ENCODE assay signal across 21 mouse cellular contexts in the genomic region with DNA sequence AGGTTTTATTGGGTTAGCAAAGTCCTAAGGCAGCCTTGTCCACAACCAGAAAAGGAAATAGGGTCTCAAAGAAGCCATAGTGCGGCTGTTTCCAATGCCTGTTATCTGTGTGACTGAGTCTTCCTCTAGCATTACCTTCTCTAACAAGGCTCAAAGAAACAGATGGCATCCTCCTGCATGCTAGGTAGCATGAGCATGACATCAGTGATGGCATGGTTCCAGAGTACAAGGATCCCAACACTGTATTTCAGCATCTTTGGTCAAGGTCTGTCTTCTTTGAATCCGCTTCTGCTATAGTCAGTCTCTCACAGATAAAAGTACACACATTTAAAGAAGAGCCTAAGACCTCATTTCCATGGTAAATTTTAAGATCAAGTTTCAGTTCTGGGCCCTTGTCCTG. TPM values are rescaled to one million over a fixed set of nuclear protein-coding genes. Genes with fewer than 3 reads are reported as not detected.
DNase-seq lines count a peak whose midpoint lies in the region; TF ChIP-seq lines count a peak whose summit lies in the region.
"Had no signal": no experiment of that assay in that cellular context is flagged by ENCODE, and none has a peak within 500 bp of the region (broad histone marks: within the 10 kb centered on the region; RNA-seq: fewer than 3 reads in every experiment).

No protein-coding gene starts in this region.

- TF ChIP-seq CTCF in brain, embryonic 14.5 days (IDR thresholded peaks at IDR 0.05; ENCODE audit: borderline replicate concordance, extremely low read depth, insufficient read depth, insufficient read length) = no peak

- intact Hi-C loops in left cerebral cortex, postnatal 36 days (cut with DNase I) = no loop called here

- no peak for TF ChIP-seq POLR2A in brain, embryonic 14.5 days (IDR thresholded peaks at IDR 0.05; ENCODE audit: borderline replicate concordance, extremely low read depth, insufficient read depth, insufficient read length, poor library complexity, severe bottlenecking)

- DNase-seq in kidney, adult 9 months = peak; percentile 28
- DNase-seq in kidney, postnatal 10 days = no peak
- DNase-seq in brain, adult 2 months (ENCODE audit: low read depth, low spot score) = peak; percentile 95
- peak; percentile 14 for DNase-seq in brain, embryonic 14.5 days (ENCODE audit: low read depth)
- peak; percentile 90 for DNase-seq in cerebellum, adult 9-11 months
- DNase-seq in gastrocnemius, postnatal 10 days = no peak
- no peak for DNase-seq in left cerebral cortex, postnatal 36 days (ENCODE audit: low spot score in 2 of 2)
- DNase-seq: gastrocnemius, postnatal 14 days; heart, adult 2 months; heart, postnatal 4 days; left cerebral cortex, postnatal 4 days; liver, embryonic 13.5 days; lung, postnatal 4 days had no signal

RNA-seq across cellular contexts. Expression of gene Cd8a, which starts 17.3 kb away (rescaled TPM):
- polyA plus RNA-seq in brain, embryonic 14.5 days (2012; rRNA removed) = not detected in 2 replicates
- under 1 TPM; 0.14 to 0.20 TPM for total RNA-seq in gastrocnemius, postnatal 10 days (2021)
- not detected for total RNA-seq in left cerebral cortex, postnatal 36 days (2021)
- total RNA-seq: common myeloid progenitor, adult 5-6 weeks; layer of hippocampus, adult 8-10 months; left cerebral cortex, adult 18-20 months; left cerebral cortex, postnatal 4 days had no signal
- polyA plus RNA-seq: embryonic facial prominence, embryonic 12.5 days; erythroblast, embryonic 14.5 days; forebrain, embryonic 13.5 days; heart, embryonic 15.5 days; liver, embryonic 13.5 days; stomach, postnatal 0 days had no signal

RNA-seq across cellular contexts. Expression of gene Rmnd5a, which starts 49.9 kb away (rescaled TPM):
- 30.0 and 33.6 TPM in 2 replicates for polyA plus RNA-seq in brain, embryonic 14.5 days (2012; rRNA removed)
- 10 to 100 TPM; 58.0 to 61.9 TPM for total RNA-seq in gastrocnemius, postnatal 10 days (2021)
- 10 to 100 TPM; 91.4 to 98.7 TPM for total RNA-seq in left cerebral cortex, postnatal 36 days (2021)

Comparison
In these comparisons a context has a peak if more than half of its experiments do, and no peak if none do; other contexts are left out.
1. DNase-seq: peak in kidney, adult 9 months (single experiment), brain, adult 2 months (single experiment), brain, embryonic 14.5 days (single experiment) and cerebellum, adult 9-11 months (single experiment); none in kidney, postnatal 10 days (single experiment), gastrocnemius, postnatal 10 days (single experiment) and left cerebral cortex, postnatal 36 days (0 of 2).